Mouse (Mus musculus): ENCODE data around the gene Gm42742.

Gm42742 gene

GRCm38 (mm10) chr7:126999568-126999967, 21.3 kb downstream of the Gm42742 start:
- no peak for DNase-seq (ENCODE audit: low read depth)

GRCm38 (mm10) chr7:126996449-126996848, 24.4 kb downstream of the Gm42742 start:
- DNase-seq (ENCODE audit: low read depth) = no peak

- no peak for DNase-seq (ENCODE audit: low read depth)
These were observed 32.1 kb downstream of the Gm42742 start for GRCm38 (mm10) chr7:126988816-126989215.

GRCm38 (mm10) chr7:126986319-126986718, 34.6 kb downstream of the Gm42742 start:
- no peak for DNase-seq (ENCODE audit: low read depth)

GRCm38 (mm10) chr7:126984667-126985444, 36.0 kb downstream of the Gm42742 start:
- no peak for DNase-seq (ENCODE audit: low read depth)

GRCm38 (mm10) chr7:126983113-126983512, 37.8 kb downstream of the Gm42742 start:
- no peak for DNase-seq (ENCODE audit: low read depth)

GRCm38 (mm10) chr7:126982054-126982453, 38.8 kb downstream of the Gm42742 start:
- no peak for DNase-seq (ENCODE audit: low read depth)

GRCm38 (mm10) chr7:126981601-126982000, 39.3 kb downstream of the Gm42742 start:
- DNase-seq (ENCODE audit: low read depth) = no peak

GRCm38 (mm10) chr7:126978841-126979240, 42.1 kb downstream of the Gm42742 start:
- no peak for DNase-seq (ENCODE audit: low read depth)

GRCm38 (mm10) chr7:126976878-126977459, 43.9 kb downstream of the Gm42742 start:
- DNase-seq (ENCODE audit: low read depth) = peak; percentile 28

- peak; percentile 96 for DNase-seq (ENCODE audit: low read depth)
These were observed 44.7 kb downstream of the Gm42742 start, which contains the start of gene Cdiptos for GRCm38 (mm10) chr7:126975950-126976866. TSS of gene Cdiptos (minus strand) at chr7:126976098.

- DNase-seq (ENCODE audit: low read depth) = no peak
These were observed 45.2 kb downstream of the Gm42742 start, which contains the start of gene Cdipt for GRCm38 (mm10) chr7:126975893-126975949. TSS of gene Cdipt (plus strand) at chr7:126975914.

GRCm38 (mm10) chr7:126975493-126975892, 45.4 kb downstream of the Gm42742 start:
- DNase-seq (ENCODE audit: low read depth) = no peak

- DNase-seq (ENCODE audit: low read depth) = no peak
These were observed 53.5 kb downstream of the Gm42742 start for GRCm38 (mm10) chr7:126967361-126967760.

GRCm38 (mm10) chr7:126965568-126965967, 55.3 kb downstream of the Gm42742 start:
- DNase-seq (ENCODE audit: low read depth) = no peak

Data from c-Kit-positive CD71-positive TER-119-negative erythroid progenitor cells, embryonic 14.5 days (primary cell).